Mouse (Mus musculus): ENCODE results near the gene Preb. TPM values are rescaled to one million over a fixed set of nuclear protein-coding genes. Genes with fewer than 3 reads are reported as not detected.

The Preb gene
- total and polyA plus RNA-seq, 3 experiments = 87.3 to 145 (median 96.5) TPM

- H3K27ac ChIP-seq (ENCODE audit: insufficient read depth, low read depth) = no peak overlapping the region
- dilution Hi-C loops (cut with MboI; ENCODE audit: extremely low pct_ligation_motif_present, extremely low pct_unique_long_range_greater_than_20kb, low sequenced_read_pairs) = no loop called here
- H3K4me2 ChIP-seq (ENCODE audit: insufficient read depth, low read depth, poor library complexity, severe bottlenecking) = peak overlapping the region; percentile 54
- in situ Hi-C loops (cut with MboI; ENCODE audit: low pct_ligation_motif_present, low pct_unique_long_range_greater_than_20kb, low sequenced_read_pairs) = loop anchor here (5.0 kb wide), 1 partner anchor 118 kb away; no protein-coding TSS in a partner anchor
- H3K9me3 ChIP-seq (replicated peaks; ENCODE audit: low read length) = no peaks in the 10 kb centered on the region
- TF ChIP-seq UBTF (IDR thresholded peaks at IDR 0.05; ENCODE audit: low read depth, low read length) (no peak), PAX5 (IDR thresholded peaks at IDR 0.05; ENCODE audit: low read length) (no peak), MXI1 (IDR thresholded peaks at IDR 0.05; ENCODE audit: low read depth, low read length) (no peak), MAX (IDR thresholded peaks at IDR 0.05; ENCODE audit: low read length) (no peak), IRF4 (IDR thresholded peaks at IDR 0.05; ENCODE audit: low read depth, low read length) (no peak), POLR2A (IDR thresholded peaks at IDR 0.05; ENCODE audit: low read depth, low read length) (no peak), MAFK (IDR thresholded peaks at IDR 0.05; ENCODE audit: insufficient replicate concordance, low read length) (no peak), POLR2AphosphoS2 (IDR thresholded peaks at IDR 0.05; ENCODE audit: low read depth, low read length) (no peak), RAD21 (IDR thresholded peaks at IDR 0.05; ENCODE audit: low read depth, low read length) (no peak), USF1 (IDR thresholded peaks at IDR 0.05; ENCODE audit: low read depth, low read length) (no peak), KAT2A (IDR thresholded peaks at IDR 0.05; ENCODE audit: insufficient replicate concordance, low read length) (no peak), RCOR1 (conservative IDR thresholded peaks at IDR 0.05; ENCODE audit: low read depth, low read length) (no peak), ZC3H11A (IDR thresholded peaks at IDR 0.05; ENCODE audit: low read depth, low read length) (no peak), JUN (IDR thresholded peaks at IDR 0.05; ENCODE audit: insufficient read depth, low read depth, low read length) (no peak), ETS1 (conservative IDR thresholded peaks at IDR 0.05; ENCODE audit: low read depth, low read length) (no peak), NRF1 (IDR thresholded peaks at IDR 0.05; ENCODE audit: low read depth, low read length) (no peak), TCF12 (IDR thresholded peaks at IDR 0.05; ENCODE audit: low read depth, low read length) (no peak), ZKSCAN1 (IDR thresholded peaks at IDR 0.05; ENCODE audit: borderline replicate concordance, low read depth, low read length) (no peak)
- no peaks in the 10 kb centered on the region for H3K36me3 ChIP-seq (replicated peaks in 1 of 2; ENCODE audit: control insufficient read depth in 1 of 2, insufficient read depth in 1 of 2, low read length in 1 of 2)
- H3K4me3 ChIP-seq (replicated peaks in 1 of 3; ENCODE audit: low read depth in 2 of 3, low read length in 2 of 3, poor library complexity in 1 of 3) = peak overlapping the region; percentile 37 to 60 (median 37)
- peaks cover 75% of the 10 kb centered on the region for H3K27me3 ChIP-seq (replicated peaks)
- peak overlapping the region; percentile 20; the same call in 1 of the 2 replicates for H3K9ac ChIP-seq (ENCODE audit: insufficient read depth, low read depth)
- peaks cover 9 to 47% of the 10 kb centered on the region in 2 experiments for H3K4me1 ChIP-seq (ENCODE audit: control insufficient read depth in 1 of 2, insufficient read depth in 2 of 2)
- no peaks in the 10 kb centered on the region for H3K79me2 ChIP-seq (replicated peaks; ENCODE audit: control insufficient read depth, extremely low read depth, insufficient read depth, poor library complexity, severe bottlenecking)
- no peak for DNase-seq (ENCODE audit: extremely low read depth)
Observed at GRCm38 (mm10) chr5:30920621-30921020, 39.5 kb downstream of the Preb start.

DNA sequence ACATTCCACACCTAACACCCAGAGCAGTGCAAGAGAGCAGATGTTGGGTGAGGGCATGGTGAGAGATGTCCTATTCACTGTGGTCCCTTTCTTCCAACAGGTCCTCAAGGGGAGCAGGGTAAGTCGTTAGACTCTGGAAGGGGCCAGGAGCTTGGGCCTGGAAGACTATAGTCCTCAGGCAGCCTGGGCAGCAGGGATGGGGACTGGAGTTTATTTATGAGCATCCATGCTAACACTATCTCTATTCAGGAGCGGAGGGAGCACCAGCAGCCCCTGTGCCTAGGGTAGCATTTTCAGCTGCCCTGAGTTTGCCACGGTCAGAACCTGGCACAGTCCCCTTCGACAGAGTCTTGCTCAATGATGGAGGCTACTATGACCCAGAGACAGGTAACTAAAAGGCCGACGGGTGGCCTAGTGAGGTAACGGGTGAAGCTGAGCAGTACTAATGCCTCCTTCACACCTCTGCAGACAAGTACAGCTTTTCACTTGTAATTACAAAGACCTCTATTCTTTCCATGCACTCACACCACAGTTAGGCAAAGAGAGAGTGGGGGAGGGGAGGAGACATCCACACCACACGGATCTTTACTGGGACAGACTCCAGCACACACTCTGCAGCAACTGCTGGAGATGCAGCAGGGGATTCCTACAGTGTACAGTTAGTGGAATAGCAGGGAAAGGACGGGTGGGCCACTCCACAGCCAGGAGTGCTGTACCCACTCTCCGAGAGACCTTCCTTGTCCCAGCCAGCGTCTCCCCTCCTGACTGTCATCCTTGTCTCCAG lies 40.1 kb downstream of the Preb start:
- in situ Hi-C loops (cut with MboI; ENCODE audit: low pct_ligation_motif_present, low pct_unique_long_range_greater_than_20kb, low sequenced_read_pairs) = loop anchor here (5.0 kb wide), 1 partner anchor 118 kb away; no protein-coding TSS in a partner anchor
- no peaks in the 10 kb centered on the region for H3K79me2 ChIP-seq (replicated peaks; ENCODE audit: control insufficient read depth, extremely low read depth, insufficient read depth, poor library complexity, severe bottlenecking)
- no peak for DNase-seq (ENCODE audit: extremely low read depth)
- dilution Hi-C loops (cut with MboI; ENCODE audit: extremely low pct_ligation_motif_present, extremely low pct_unique_long_range_greater_than_20kb, low sequenced_read_pairs) = no loop called here
- no peak overlapping the region for H3K9ac ChIP-seq (ENCODE audit: insufficient read depth, low read depth)
- peak overlapping the region; percentile 54 for H3K4me2 ChIP-seq (ENCODE audit: insufficient read depth, low read depth, poor library complexity, severe bottlenecking)
- H3K27ac ChIP-seq (ENCODE audit: insufficient read depth, low read depth) = no peak overlapping the region
- TF ChIP-seq E2F4 (IDR thresholded peaks at IDR 0.05; ENCODE audit: insufficient replicate concordance, low read depth, low read length) (no peak), CHD2 (IDR thresholded peaks at IDR 0.05; ENCODE audit: low read length) (0 out of 2 replicates have a peak, but pooled peaks have one; percentile 24)
- peaks cover 70% of the 10 kb centered on the region for H3K27me3 ChIP-seq (replicated peaks)
- H3K9me3 ChIP-seq (replicated peaks; ENCODE audit: low read length) = no peaks in the 10 kb centered on the region
- H3K4me1 ChIP-seq (ENCODE audit: control insufficient read depth in 1 of 2, insufficient read depth in 2 of 2) = peaks cover 12 to 53% of the 10 kb centered on the region in 2 experiments
- H3K4me3 ChIP-seq (replicated peaks in 1 of 3; ENCODE audit: low read depth in 2 of 3, low read length in 2 of 3, poor library complexity in 1 of 3) = peak overlapping the region in 1 of 3 experiments; percentile 37
- H3K36me3 ChIP-seq (replicated peaks in 1 of 2; ENCODE audit: control insufficient read depth in 1 of 2, insufficient read depth in 1 of 2, low read length in 1 of 2) = no peaks in the 10 kb centered on the region

Data from CH12.LX (cell line).